Mouse (Mus musculus): ENCODE data around the gene Eef2k. TPM values are rescaled to one million over a fixed set of nuclear protein-coding genes. Genes with fewer than 3 reads are reported as not detected.

Eef2k gene
- total RNA-seq, 2 experiments from 2014 or later = 35.5 to 38.1 TPM

DNA sequence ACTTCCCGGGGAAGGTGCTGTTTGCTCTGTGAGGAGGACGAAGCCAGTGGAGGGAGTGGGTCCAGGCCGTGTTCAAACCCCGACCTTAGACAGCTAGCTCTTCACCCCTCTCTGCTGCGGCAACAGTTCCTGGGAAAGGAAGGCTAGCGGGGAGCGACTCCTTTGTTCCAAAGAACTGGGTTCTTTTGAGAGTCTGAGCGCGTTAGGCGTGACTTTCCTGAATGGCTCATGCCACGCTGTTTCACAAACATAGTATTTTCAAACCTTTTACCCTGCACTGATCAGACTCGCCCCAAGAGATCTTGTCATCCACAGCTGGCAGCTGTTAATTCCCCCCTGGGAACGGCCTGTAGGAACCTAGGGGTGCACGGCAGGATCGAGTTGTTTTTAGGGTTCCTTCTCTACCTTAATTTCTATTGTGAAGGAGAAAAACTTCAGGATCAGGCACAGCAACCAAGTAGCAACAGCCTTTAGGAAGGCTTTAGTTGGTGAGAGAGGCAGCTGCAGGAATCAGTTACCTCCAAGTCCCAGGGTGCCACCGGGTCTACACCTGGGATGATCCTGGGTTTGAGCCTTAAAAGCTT, 1.3 kb downstream of the Eef2k start:
- no peak for DNase-seq (ENCODE audit: low spot score in 2 of 2)

DNA sequence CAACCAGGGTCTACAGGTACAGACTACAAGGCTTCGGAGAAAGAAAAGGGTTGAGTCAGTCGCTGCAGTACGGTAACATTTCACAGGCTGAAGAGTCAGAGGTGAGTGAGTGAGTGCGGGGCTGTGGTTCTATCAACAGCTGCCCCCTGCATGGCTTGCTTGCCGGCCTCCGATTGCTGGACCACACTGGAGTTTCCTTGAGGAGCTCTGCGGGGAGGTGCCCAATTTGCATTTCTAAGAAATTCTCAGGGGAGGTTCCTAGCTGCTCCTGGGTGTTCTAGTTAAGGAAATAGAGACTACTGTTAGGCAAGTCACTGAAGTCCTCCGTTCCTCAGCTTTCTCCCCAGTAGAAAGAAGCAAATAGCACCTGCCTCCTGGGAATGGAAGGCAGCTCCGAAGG, 2.1 kb downstream of the Eef2k start:
- no peak for DNase-seq (ENCODE audit: low spot score in 2 of 2)

DNA sequence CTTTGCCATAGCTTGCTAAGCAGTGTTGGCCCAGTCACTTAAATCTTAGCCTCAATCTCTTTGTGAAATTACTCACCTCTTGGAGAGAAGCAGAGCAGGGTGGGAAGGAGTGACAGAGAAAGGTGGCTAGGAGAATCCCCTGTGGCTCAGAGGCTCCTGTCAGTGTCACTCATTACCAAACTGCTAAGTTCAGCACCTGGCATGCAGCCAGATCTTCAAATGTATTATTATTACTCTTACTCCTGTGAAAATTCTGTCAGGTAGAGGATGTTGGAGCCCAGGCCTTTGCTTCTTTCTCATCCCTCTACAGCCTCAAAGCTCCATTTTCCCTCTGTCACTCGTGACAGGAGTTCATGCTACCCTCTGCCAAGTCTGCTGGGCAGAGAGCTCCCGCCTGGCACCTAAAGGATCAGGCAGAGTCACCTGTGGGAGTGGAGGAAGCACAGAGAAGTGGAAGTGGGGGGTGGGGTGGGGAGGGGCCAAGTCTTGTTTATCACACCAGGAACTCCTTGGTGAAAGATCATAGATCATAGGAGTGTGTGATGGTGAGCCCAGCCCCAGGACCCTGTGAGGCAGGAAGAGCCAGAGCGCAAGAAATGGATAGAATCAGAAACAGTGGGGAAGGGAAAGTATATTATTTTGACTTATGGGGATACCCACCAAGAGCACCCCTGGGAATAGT, 6.3 kb downstream of the Eef2k start:
- no peak for DNase-seq (ENCODE audit: low spot score in 2 of 2)

DNA sequence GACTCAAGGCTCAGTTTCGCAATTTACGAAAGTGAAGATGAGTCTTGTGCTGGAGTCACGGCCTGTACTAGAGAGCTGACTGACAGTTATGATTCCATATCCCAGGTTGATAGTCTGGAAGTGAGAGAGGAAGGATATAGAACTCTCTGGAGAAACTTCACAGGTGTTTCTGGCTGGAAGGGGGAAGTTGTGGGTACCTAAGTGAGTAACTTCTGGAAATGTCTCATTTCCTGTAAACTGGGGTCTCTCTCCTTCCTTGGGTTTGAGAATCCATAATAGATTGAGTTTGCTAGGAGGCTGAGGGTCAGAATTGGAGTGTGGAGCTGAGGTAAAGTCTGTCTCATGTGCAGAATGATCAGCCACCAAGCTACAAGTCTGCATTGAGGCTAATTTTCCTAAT, 7.5 kb downstream of the Eef2k start:
- DNase-seq (ENCODE audit: low spot score in 2 of 2) = no peak

DNA sequence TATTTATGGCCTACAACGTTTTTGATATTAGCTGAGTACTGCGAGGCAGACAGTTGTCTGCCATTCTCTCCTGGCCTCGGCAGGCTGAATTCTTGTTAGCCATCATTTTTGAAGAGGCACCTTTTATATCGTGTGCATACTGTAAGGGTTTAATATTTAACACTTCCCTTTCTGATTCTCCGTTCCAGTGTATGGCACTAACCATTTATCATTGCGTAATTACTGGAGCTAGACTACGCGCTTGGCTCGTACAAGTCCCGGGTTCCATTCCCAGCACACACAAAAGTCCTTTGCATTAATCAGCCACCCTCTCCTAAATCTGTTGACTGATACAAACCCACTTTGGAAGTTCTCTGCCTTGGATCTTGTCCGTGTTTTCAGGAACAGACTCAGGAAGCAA, 17.2 kb downstream of the Eef2k start:
- DNase-seq (ENCODE audit: low spot score in 2 of 2) = no peak

DNA sequence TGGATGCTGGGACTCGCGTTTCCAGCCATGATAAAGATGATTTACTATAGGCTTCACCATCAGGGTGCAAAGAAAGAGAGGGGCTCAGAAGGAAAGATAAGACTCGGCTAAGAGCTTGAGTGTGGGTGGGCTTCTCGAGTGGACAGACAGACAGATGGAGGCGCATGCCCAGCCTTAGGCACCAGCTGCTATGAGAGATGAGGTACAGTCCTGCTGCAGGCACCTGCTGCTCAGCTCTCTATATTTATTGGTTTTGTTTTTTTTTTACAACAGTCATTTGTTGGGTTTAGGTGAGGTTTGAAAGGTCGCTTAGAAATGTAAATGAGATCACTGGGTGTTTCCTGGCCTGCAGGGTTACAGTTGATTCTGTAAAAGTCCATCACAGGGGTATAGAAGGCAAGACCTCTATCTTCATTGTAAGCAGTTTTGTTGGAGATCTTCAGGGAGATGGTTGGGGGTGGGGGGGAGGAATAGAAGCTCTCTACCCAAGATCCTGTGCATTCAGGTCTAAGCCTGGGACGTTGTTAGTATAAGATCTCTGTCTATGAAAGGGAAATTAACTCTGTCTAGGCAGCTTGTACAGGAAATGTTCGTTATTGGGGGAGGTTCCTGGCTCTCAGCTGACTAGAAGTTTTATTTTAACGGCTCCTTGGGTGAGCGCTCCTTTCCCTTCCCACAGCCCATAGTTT, 18.3 kb downstream of the Eef2k start:
- no peak for DNase-seq (ENCODE audit: low spot score in 2 of 2)

DNA sequence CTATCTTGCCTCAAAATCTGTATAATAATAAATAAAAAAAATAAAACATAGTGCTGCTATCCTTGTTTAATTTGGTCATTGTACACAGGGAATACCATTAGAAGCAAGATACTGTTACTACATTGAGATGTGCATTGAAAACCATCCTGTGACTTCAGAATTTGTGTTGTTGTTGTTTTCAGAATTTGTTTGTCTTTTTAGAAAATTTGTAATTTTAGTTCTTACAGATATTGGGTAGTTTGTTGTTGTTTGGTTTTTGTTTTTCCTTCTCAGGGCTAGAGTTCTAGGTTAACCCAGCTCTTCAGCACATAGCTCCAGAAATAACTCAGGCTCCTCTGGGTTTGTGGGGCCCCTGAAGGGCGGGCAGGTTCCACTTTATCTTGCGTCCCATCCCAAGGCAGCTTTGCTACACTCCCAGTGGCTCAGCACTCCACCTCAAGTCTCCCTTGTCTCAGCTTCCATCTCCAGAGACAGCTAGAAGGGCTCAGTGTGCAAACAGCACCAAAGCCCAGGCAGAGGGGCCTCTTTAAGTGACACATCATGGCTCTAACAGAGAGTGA, 18.9 kb downstream of the Eef2k start:
- DNase-seq (ENCODE audit: low spot score in 2 of 2) = no peak

DNA sequence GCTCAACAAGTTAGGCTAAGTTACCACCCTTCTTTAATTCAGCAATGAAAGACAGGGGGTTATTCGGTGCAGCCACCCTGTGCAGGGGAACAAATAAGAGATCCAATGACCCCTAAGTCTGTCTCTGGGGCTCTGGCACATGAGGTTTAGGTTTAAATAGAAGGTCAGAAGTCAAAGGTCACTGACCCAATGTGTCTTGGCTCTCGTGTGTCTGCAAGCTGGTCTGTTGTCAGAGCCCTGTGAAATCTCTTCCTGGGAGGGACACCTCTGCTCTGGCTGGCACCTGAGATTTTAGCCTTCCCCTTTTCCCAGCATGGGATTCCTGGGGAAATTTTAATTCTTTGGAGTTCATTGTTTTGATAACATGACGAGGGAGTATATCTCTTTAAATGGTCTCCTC, 19.6 kb downstream of the Eef2k start:
- DNase-seq (ENCODE audit: low spot score in 2 of 2) = no peak

DNA sequence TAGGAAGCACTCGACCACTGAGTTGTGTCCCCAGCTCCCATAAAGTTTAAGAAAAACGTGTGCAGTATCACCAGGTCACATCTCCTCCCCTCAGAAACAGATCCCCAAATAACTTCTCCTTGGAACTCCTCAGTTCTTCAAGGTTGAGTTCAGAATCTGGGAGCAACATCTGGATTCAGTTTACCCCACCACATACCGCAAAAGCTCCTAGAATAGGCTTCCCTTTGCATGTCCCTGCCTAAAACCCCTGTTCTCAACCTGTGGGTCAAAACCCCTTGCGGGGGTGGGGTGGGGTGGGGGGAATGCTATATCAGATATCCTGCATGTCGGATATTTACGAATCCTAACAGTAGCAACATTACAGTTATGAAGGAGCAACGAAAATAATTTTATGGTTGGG, 20.0 kb downstream of the Eef2k start:
- DNase-seq (ENCODE audit: low spot score in 2 of 2) = no peak

DNA sequence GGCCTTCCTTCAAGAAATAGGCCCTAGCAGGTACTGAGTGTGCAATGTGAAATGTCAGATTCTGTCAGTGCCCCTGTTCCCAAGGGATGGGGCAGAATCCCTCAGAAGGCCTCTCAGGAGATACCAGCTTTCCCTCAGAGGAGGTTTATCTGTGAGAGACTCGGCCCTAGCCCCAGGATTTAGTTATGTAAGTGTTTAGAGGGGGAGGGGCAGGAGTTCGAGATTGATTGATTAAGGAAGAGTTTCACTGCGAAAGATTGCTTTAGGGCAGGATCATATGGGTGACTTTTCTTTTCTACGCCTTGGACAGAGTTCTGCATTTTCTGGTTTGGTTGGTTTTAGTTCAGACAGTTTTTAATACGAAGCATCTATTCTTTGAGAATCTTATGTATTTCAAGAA, 20.8 kb downstream of the Eef2k start:
- DNase-seq (ENCODE audit: low spot score in 2 of 2) = no peak

DNA sequence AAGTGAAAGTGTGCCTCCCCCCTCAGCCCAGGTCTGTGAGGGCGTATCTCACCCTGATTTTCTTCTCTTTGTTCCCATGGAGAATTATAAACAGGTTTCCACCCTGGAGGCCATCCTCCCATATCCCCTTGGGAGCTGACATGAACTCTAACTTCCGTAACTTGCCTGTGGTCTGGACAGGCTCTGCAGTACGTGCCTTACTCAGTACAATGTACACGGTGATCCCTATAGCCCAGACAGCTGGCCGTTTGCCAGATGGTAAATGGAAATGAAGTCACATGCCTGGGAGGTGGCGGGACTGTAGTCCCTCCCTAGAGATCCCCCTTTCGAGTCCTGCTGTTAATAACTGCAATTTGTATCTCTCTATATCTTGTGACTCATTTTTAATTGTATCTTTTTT, 22.5 kb downstream of the Eef2k start:
- DNase-seq (ENCODE audit: low spot score in 2 of 2) = no peak

DNA sequence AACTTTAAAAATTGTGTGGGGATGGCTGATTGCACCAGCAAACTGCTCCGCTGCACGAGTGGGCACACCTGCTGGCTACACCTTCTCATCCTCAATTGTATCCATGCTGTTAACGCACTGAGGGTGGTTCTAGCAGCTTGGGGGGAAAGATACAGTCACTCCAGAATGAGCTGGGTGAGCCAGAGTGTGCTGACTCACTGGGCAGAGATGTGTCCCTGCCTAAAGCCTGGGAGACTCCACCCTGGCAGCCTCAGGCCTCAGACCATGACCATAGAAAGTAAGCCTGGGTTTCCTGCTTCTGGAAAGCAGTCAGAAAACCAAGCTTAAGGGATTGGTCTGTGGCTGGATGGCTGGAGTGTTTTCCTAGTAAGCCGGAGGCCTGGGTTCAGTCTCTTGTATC, 23.2 kb downstream of the Eef2k start:
- no peak for DNase-seq (ENCODE audit: low spot score in 2 of 2)

DNA sequence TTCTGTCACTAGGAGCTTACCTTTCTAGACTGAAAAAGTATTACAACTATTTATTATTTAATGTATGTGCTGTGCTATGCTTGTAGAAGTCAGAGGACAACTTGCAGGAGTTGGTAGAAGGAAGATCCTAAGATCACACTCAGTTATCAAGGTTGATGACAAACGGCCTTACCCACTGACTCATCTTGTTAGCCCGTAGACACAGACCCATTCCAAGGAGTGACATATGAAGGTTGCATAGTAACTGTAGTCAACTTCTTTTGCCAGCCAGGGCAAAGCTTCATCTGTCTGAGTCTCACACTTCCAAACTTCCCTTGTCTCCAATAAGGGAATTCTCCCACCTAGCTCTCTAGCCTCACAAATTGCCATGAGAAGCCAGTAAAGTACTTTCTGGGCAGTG, 24.1 kb downstream of the Eef2k start:
- DNase-seq (ENCODE audit: low spot score in 2 of 2) = no peak

DNA sequence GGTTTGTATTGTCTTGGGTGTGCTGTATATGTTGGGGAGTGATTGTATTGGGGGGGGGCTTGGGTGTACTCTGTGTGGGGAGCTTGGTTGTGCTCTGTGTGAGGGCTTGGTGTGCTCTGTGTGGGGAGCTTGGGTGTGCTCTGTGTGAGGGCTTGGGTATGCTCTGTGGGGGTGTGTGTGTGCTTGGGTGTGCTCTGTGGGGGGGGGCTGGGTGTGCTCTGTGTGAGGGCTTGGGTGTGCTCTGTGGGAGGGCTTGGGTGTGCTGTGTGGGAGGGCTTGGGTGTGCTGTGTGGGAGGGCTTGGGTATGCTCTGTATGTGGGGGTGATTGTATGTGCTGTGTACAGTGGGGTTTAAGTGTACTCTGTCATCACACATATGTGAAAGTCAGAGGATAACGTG, 25.1 kb downstream of the Eef2k start:
- DNase-seq (ENCODE audit: low spot score in 2 of 2) = no peak

DNA sequence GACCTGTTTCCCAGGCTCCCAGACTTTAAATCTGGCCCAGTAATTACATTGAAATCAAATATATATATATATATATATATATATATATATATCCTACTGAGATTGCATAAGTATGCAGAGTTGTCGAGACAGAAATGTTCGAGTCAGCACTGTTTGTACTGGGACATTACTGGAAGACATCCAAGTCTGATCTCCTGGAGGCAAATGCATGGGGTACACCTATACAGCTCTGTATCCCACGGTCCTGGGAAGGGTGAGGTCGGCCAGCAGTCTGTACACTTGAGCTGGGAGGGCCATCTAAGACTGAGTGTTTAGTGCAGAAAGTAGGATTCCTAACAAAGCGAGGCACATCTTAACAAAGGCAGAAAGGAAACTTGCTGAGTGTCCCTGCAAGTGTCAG, 27.3 kb downstream of the Eef2k start:
- DNase-seq (ENCODE audit: low spot score in 2 of 2) = no peak

DNA sequence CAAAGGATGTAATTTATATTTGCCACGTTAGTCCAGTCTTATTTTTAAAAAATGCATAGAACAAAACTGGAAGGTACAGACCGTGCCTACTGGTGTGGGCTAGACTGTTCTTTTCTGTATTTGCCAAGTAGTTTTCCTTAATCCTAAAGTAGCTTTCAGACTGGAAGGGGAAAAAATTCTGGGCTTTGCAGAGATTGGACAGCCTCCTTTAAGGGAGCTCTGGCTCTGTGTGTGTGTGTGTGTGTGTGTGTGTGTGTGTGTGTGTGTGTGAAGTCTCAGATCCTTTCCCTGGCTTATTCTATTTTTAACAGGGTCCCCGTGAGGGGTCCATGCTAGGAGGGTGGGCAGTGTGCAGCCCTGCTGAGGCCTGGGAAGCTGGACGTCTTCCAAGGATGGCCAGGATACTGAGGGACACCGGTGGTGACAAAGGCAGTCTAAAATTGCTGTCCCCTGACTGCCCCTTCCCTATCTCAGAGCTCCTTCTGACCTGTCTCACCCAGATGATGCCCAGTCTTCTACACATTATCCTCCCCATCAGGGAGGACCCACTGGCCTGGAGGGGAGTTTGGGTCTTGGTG, 27.9 kb downstream of the Eef2k start:
- DNase-seq (ENCODE audit: low spot score in 2 of 2) = no peak

DNA sequence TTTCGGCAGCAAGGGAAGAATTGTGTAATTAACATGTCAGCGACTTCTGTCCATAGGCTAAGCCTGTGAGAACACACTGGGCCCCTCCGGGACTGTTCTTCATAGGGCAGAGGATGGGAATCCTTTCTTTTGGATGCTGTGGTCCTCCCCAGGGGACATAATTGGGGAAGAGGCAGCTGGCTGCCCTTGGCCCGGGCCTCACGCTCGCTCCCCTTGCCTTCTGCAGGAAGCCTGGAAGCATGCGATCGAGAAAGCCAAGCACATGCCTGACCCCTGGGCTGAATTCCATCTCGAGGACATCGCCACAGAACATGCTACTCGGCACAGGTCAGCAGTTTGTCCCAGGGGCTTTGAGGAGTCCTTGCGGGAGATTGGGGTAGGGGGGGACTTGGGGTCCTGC, 30.5 kb downstream of the Eef2k start:
- no peak for DNase-seq (ENCODE audit: low spot score in 2 of 2)

DNA sequence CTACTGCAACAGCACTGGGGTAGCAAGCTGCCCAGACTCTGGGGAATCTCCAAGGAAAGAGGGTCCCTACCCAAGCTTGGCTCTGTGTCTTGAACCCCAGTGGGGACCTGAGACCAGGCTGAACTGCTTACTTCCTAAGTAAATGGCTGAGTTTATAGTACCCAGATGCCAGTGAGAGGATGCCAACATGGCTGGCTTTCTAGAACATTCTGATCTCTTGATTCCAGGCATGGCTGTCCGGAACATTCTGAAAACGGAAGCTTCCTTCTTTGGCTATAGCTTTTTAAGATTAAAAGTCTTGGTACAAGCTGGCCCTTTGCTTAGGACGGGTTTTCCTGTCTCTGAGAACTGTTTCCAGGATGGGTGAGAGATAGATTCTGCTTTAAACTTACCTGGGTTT, 31.4 kb downstream of the Eef2k start:
- no peak for DNase-seq (ENCODE audit: low spot score in 2 of 2)

DNA sequence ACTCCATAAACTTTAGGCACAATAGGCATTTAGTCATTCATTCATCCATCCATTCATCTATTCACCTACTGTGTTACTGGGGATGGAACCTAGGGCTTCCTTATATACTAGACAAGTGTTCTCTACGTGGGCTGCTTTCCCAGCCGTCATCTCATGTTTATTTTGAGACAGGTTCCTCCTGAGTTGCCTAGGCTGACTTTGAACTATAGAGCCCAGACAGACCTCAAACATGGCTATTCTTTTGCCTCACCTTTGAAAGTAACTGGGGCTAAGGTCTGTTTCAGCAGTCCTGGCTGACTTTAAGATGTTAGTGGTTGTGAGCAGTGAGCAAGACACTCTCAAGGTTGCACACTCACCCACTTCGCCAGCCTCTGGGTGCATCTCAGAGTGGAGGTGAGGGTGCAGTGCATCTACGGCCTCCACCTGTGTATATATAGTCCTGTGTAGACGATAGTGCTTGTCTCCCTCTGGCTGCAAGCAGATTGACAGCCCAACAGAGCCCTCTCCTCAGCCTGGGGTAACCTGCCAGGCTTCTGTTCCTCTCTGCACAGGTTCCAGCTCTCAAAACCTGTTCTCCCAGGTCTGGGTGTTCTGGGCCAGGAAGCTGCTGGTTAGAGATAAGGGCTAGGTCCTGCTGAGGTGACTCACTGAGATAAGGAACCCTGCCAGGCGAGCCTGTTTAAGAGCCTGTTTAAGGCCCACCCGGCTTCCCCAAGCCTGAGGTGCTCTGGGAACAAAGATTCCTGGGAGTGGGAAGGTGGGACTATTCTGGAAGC, 32.3 kb downstream of the Eef2k start:
- DNase-seq (ENCODE audit: low spot score in 2 of 2) = no peak

DNA sequence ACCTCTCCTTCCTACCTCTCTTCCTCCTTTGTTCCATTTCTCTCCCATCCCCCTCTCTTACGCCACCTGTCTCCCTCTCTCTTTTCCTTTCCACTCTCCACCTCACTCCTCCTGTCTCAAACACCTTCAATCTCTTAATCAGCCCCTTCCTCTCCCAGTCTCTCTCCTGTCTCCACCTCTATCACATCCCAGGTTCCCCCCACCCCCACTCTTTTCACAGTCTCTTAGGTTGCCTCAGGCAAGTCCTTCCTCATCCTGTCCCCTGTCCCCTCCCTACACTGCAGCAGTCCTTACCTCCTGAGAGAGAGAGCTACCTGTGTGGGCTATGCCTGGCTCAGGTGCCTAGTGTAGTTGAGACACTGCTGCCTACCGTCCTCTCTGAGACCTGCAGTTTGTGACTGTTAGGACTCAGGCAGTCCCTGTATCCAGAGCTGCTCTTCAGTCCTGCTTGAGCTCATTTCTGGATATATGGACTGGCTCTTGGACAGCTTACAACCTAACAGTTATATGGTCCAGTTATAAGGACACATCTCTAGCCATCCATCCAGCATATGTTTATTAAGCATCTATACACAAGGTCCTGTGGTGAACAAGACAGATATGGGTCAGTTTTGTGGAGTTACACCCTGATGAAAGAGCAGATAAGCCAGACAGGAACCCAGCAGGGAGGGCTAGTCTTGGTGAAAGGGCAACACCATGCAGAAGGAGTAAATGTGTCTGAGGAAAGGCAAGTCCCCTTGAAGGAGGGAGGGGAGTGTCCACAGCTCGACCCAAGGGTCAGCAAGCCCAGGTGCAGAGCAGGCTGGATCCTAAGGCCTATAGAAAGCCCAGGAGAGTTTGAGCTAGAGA, 33.1 kb downstream of the Eef2k start:
- DNase-seq (ENCODE audit: low spot score in 2 of 2) = no peak

Measured in layer of hippocampus, postnatal 14 days (tissue).